Mouse (Mus musculus): ENCODE measurements around the gene Ghitm.

DNA sequence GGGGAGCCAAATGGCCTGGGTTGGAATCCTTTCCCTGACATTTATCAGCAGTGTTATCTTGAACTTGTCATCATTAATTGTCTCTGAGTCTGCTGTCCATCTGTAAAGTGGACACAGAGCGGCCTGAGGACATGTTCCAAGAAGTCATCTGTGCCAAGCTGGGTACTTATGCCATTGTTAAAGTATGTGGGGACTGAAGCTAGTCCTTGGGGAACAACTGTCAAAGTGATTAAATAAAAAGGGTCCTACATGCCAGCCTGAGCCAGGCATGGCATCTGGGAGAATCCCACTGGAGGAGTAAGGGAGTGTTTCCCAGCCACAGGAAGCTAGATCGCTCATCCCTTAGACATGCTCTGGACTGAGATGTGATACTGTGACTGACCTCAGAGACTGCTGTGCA, 24.6 kb downstream of the Ghitm start:
- TF ChIP-seq CTCF (IDR thresholded peaks at IDR 0.05; ENCODE audit: low read depth, low read length) (no peak), GATA1 (IDR thresholded peaks at IDR 0.05; ENCODE audit: borderline replicate concordance, low read length) (no peak)
